Mouse (Mus musculus) monocyte, adult 2 months (primary cell): ENCODE data around the gene Adam12.
"Not testable (repeated sequence)": the region's sequence is repeated elsewhere in the genome, so short reads cannot be mapped to it uniquely, and the experiment has no call there.

Source experiments
- DNase-seq, 2 experiments: peaks; one replicate each; pipeline ENCODE4 v3.0.0; 2022; ENCODE audit warnings: low spot score in 2 of 2, low read depth in 1 of 2

The Adam12 gene

DNA sequence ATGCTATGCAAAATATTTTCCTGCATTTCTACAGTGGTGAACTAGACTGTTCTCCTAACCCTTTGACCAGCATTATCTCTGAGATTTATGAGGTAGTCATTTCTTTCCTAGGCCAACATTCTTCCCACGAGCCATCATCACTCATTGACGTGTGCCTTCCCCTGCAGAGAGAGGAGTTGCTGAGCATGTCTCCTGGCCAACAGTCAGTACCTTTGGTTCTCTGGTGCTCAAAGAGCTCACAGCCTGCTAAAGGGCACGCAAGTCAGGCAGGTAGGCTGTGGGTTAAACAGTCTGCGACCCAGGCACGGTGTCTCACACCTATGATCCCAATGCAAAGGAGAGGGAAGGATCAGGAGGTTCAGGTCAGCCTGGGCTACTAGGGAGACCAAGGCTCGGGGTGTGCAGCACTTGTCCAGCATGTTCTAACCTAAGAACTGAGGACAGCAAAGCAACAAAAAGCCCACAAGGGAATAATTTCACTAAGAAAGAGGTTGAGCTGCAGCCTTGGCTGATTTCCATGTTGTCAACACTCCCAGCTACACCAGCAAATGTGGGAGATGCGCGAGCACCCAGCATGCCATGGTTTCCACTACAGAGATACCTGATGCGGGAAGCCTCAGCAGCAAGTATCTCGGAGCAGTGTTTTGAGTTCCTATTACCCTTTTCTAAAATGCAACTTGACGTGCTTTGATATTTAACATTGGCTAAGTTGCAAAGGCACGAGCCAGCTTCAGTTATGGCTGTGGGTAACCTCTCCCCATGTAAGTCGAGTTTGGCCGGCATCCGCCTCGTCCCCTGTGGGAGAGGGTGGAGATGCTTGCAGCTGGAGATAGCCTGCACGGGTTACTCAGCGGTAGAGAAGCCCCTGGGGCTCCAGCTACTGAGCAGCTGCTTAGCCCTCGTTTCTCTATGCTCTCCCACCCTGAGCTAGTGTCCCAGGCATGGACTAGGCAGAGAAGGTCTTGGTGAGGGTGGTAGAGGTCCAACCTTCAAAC is 342.7 kb downstream of the Adam12 start:
- DNase-seq, result no peak

DNA sequence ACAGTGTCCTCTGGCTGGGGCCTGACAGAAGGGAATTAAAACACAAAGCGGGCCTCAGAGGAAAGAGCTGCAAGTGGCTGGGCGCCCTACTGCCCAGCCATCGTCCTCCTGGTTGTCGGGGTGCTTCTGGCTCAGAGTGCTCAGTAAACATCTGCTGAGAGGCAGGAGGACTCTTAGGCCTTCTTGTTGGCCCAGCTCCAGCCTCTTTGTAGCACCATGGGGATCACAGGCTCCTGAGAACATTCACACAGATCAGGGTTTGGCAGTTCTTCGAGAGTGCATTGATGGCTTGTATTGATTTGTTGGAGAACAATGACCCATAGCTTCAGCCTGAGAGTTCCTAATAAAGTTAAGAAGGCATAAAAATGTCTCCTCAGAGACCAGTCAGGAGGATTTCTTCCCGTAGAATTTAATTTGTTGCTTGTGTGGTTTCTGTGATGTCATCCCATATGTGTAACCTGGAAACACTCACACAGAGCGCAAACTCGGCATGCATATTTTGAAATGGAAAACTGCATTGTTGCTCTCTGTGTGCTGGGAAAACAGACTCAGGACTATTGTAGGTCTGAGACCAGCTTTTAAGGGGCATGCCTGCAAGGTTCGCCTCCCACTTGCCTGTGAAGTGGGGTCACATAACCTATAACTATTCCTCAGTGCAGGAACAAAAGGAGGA is 347.1 kb downstream of the Adam12 start:
- DNase-seq, result not testable (repeated sequence)

DNA sequence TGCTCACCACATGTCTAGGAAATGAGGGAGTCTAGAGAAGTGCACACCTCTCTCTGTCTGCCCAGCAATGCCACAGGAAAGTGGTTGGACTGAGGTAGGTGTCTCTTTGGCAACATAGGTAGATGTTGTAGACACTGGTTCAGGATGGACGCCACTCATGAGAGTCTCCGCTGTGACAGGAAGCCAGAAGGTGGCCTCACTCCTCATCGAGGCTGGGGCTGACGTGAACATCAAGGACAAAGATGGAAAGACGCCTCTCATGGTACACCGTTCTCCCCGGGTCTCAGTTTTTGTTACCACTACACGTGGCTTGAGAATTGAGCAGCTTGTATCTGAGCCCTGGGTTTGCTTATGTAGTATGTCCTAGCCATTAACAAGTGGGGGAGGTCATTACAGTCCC is 352.2 kb downstream of the Adam12 start:
- DNase-seq, result no peak

DNA sequence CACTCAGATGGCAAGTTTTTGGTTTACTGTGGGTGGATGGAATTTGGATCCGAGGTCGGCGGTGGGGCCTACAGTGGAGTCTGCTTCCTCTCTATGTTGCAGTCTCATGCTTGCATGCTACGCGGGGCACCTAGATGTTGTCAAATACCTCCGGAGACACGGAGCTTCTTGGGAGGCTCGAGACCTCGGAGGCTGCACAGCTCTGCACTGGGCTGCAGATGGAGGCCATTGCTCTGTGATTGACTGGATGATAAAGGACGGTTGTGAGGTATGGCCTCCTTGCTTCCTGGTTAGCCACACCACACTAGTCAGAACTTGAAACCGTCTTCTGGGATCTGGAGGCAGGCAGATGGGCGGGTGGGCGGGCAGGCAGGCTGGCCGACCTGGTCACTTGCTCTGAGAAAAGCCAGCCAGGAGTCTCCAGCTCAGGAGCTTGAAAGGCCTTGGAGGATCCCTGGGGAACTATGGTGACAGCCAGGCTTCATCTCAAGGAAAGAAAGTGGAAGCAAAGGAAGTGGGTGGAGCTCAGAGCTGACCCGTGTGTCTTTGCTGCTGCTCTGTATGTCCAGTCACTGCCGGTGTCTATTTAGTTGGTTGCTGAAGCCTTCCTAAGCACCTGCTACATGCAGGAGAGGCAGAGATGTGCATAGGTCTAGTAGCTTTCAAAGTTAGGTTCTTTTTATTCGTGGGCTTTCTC is 355.2 kb downstream of the Adam12 start:
- no peak for DNase-seq

DNA sequence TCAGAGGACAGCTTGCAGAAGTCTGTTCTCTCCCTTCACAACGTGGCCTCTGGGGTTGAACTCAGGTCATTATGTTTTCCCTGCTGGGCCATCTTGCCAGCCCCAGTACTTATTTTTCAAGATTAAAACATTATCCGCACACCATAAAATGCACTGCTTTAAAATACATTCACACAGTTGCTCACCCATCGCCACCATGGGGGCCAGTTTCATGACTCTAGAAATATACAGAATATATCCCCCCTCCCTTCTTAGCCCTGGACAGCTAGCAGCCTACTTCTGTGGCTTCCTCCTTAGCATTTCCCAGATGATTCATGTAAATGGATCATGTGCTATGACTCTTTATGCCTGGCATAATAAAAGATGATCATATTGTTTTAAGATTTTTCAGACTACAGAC is 355.8 kb downstream of the Adam12 start:
- no peak for DNase-seq

- no peak for DNase-seq
These were observed 359.2 kb downstream of the Adam12 start for GRCm38 (mm10) chr7:133872701-133873100.

DNA sequence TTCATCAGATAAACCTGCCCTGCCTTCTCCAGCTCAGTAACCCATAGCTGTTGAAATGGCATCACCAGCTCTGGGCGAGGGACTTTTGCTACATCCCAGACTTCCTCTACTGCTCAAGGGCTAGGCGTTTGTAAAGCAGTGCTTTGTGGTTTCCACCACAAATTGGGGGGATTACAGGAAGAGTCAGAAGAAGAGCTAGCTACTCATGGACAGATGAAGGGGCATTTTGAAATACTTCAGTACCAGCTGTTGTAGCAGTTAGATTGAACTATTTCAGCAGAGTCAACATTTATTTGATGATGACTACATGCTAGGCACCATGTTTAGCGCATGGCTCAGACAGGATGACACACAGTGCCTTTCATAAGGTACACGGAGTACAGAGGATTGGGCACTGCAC is 361.7 kb downstream of the Adam12 start:
- DNase-seq, result no peak

DNA sequence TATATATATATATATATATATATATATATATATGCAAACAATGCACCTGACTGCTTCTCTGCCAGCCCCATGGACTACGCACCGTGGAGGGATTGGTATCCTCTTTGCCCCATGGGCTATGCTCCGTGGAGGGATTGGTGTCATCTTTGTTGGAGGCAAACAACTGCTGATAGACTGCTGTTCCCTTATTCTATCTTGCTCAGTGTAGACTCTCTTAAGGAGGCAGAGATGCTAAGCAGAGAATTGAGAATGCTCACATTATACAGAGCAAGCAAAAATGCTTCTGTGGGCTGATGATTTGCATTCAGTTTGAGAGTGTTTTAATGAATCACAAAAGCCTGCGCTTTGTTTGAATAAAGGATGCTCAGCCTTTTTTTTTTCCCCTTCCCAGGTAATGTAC is 368.3 kb downstream of the Adam12 start:
- DNase-seq, result no peak

- no peak for DNase-seq
These were observed 368.8 kb downstream of the Adam12 start for GRCm38 (mm10) chr7:133863151-133863550.

DNA sequence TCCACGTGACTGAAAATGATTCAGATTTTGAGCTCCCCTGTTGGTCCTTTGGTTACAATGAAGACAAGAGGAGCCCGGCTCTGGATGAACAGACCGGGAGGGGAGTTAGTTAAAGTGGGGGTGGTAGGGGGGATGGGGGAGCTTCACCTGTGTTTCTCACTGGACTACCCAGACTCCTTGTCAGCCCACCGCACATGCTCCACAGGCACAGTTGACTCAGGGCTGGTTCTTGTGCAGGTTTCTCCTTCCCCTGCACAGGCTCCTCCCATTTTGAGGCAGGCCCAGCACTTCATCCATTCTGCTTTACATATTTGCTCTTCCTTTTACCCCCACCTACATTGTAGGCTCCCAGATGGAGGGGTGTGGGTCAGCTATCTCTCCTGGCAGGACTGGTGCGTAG is 369.2 kb downstream of the Adam12 start:
- DNase-seq, result no peak

GRCm38 (mm10) chr7:133862233-133862632 is 369.7 kb downstream of the Adam12 start:
- no peak for DNase-seq

DNA sequence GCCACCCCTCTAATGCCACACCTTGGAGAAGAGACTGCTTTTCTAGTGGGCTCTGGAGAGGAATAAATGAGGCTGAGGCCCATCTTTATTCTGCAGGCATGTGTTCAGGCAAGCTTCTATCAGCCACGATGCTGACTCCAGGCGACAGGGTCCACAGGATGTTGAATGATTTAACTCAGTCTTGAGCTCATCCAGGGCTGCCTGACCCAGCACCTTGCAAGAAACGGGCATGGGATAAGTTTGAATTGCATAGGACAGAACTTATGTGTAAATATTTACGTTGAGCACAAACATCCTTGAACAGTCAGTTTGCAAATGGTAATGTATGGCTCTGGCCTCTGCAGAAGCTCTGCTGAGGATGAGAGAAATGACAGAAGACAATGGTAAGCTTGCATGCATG is 372.4 kb downstream of the Adam12 start:
- no peak for DNase-seq

GRCm38 (mm10) chr7:133858506-133858905 is 373.4 kb downstream of the Adam12 start:
- DNase-seq, result no peak

DNA sequence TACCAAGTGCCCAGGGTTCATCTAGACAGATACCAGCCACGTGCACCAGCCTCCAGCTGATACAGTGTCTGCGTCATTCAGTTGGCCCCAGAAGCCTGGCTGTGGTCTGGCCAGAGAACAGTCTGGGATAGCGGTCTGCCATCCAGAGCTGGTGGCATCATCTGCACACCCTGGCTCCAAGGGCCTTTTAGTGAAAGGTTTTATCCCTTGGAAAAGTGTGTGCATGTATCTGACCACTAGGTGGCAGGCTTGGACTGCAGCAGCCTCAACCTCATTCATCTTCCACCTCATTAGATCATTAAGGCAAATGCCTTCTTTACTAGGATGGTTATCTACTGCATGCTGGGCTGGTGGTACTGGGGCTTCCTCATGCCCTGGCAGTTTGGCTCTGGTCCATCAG is 375.7 kb downstream of the Adam12 start:
- DNase-seq, result peak in 1 of 2 experiments; percentile 1

GRCm38 (mm10) chr7:133850735-133851134 is 381.2 kb downstream of the Adam12 start:
- DNase-seq, result no peak

- no peak for DNase-seq
These were observed 383.8 kb downstream of the Adam12 start for GRCm38 (mm10) chr7:133848180-133848579.

GRCm38 (mm10) chr7:133847175-133847574 is 384.8 kb downstream of the Adam12 start:
- DNase-seq, result no peak

DNA sequence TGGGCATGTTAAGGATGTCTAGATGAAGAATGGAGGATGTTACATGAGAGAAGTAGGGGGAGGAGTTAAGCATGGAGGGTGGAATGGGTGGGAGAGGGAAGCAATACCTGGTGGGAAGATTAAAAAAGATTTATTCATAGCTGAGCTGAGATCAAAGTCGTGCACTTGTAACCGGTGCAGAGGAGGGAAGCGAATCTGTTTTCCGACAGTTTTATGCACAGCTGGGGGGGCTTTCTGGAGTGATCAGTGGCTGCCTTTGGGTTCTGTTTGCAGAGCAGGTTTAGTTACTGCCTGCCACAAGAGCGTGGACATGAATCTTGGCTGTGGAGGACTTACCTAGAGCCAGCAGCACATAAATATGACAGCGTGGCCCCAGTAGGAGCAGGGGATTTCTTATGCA is 389.9 kb downstream of the Adam12 start:
- DNase-seq, result no peak

DNA sequence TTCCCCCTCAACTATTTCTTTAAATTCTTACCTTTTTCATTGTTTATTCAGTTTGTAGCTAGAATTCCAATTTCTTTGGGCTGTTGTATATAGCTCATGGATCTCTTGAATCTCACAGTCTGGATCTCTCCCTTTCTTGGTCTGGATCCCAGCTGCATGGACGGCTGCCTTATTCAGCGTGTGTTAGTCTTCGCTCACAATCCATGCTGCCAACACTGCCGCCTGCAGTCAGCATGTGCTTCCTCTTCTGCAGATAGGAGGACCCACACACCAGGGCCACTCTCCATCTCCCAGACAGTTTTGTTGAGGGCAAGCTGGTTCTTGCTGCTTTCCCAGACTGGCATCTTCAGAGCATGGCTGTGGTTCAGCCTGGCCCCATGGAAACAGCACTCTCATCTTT is 392.4 kb downstream of the Adam12 start:
- DNase-seq, result no peak
